Mouse (Mus musculus): ENCODE measurements around the gene Rxfp2.
A peak's percentile ranks its signal among the peaks of the same experiment; 100 is the strongest.

Rxfp2 gene

DNA sequence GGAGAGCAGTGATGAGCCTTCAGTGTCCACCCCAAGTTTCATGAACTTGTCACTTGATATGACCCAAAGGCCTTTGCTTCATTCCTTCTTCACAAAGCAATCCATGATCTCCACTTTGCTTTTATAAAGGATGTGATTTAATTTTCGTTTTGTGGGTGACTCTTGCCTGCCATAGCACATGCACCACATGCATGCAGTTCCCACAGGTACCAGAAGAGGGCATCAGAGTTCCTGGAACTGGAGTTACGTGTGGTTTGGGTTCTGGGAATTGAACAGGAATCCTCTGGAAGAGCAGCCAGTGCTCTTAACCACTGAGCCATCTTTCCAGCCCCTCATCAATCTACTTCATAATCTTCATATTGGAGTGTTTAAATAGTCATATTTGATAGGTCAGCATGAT, 26.1 kb downstream of the Rxfp2 start:
- DNase-seq (ENCODE audit: low spot score): no peak

DNA sequence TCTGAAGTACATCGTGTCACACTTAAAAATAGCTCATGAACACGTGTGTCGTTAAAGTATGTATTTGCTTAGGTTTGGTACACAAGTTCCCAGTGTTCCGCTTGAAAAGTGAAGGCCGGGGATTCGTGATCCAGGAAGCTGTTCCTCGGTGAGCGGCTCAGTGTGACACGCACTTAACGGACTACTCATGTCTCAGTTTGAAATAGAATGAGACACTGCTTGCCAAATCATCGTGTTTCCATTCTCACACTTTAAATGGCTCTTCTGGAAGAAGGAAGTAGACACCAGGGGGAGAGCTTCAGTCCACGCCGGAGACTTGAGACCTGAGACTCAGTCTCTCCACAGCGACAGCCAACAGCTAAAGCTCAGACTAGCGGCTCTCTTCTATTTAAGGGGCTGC, 28.0 kb downstream of the Rxfp2 start:
- DNase-seq (ENCODE audit: low spot score): no peak

DNA sequence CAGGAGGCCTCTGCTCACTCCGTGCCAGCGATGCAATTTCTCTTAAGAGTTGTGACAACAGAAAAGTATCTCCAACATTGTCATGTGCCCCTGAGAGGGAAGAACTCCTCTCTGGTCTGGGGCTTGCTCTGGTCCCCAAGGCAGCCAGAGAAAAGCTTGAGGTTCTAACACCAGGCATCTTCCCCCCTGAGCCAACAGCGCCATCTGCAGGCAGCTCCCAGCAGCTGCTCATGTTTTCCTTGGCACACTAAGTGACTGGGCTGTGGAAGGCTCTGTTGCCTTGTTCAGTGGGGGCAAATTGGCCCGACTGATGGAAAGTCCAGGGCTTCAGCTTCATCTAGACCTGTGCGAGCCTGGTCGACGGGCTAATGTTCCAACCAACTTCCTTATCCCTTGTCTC, 31.5 kb downstream of the Rxfp2 start:
- peak; percentile 75 for DNase-seq (ENCODE audit: low spot score)

DNA sequence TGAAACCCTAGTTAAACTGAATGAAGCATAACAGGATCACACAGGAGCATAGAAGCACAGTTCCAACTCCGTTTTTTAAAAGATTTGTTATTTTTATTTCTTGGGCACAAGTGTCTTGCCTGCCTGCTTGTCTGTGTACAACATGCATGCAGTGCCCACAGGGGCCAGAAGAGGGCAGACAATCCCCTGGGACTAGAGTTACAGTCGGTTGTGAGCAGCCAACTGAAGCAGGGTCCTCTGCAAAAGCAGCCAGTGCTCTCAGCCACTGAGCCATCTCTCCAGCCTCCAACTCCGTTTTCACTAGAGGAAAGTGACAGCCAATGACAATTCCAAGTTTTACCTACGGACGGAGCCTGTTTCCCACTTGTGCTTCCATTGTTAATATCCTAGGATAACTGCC, 33.4 kb downstream of the Rxfp2 start:
- peak; percentile 69 for DNase-seq (ENCODE audit: low spot score)

DNA sequence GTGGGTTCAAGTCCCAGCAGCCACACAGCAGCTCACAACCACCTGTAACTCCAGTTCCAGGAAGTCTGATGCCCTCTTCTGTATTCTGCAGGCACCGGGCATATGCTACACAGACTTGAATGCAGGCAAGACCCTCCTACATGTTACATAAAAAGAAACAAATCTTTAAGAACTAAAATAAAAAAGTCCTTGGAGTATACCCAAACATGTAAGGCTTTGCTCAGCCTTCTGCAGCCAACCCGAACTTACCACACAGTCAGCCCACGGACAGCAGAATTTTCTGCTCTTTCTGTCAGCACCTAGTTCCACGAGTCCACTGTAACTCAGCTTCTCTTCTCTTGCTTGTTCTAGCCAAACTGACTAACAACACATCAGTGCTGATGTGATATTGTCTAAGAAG, 34.8 kb downstream of the Rxfp2 start:
- DNase-seq (ENCODE audit: low spot score): no peak

DNA sequence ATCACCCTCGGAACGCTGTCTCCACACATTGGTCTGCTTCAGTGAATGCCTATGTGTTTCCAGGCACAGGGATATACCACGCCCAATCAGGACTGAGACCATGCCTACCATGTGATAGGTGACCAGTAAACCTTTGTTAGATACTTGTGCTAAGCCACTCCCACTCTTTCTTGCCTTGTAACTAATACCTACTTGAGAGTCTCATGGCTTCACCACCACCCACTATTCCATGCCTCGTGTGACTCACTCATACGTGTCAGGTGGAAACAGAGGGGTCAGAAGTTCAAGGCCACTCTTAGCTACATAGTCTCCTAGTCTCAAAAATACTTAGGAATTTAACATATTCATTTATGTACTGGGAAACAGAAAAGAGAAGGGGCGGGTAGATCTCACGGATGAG, 35.5 kb downstream of the Rxfp2 start:
- no peak for DNase-seq (ENCODE audit: low spot score)

DNA sequence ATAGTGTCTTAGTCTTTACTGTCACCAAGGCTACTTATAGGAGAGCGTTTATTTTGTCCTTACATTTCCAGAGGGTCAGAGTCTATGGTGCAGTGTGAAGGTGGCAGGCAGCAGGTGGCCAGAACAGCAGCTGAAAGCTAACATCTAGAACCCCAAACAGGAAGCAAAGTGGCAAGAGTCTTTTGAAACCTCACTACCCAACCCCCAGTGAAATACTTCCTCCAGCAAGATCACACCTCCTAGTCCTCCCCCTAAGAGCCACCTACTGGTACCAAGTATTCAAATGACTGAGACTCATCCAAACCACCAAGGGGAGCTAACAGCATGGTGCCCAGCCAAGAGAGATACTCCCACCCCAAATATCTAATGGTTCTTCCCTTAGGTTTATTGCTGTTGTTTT, 36.8 kb downstream of the Rxfp2 start:
- no peak for DNase-seq (ENCODE audit: low spot score)

DNA sequence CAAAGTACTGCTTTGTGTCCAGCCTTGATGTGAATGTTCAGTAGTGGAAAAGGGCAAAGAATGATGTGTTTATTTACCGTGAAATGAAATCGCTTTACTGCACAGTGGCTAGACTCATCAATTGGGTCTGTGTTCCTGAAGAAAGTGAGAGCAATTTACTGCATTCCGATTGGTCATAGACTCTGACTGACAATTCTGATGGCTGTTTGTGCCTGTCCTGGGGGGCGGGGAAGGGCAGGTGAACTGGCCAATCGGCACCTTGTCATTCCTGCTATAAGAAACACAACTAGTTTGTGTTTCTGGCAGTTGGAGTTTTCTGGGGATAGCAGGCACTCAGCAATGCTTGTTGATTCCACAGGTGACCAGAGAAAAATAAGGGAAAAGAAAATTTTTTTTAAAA, 37.6 kb downstream of the Rxfp2 start:
- no peak for DNase-seq (ENCODE audit: low spot score)

DNA sequence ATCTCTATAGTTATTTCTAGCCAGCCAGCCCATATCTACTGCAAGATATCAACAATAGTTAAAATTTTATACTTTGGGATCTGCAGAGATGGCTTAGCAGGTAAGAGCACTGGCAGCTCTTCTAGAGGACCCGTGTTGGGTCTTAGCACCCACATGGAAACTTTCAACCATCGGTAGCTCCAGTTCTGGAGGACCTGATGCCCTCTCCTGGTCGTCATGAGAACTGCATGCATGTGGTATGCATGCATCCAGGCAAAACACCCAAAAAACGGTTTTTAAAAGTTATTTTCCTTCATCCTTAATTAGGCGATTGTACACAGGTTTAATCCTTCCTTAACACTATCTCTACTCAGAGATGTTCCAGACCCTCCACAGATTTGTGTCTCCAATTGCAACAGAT, 40.4 kb downstream of the Rxfp2 start:
- DNase-seq (ENCODE audit: low spot score): no peak

DNA sequence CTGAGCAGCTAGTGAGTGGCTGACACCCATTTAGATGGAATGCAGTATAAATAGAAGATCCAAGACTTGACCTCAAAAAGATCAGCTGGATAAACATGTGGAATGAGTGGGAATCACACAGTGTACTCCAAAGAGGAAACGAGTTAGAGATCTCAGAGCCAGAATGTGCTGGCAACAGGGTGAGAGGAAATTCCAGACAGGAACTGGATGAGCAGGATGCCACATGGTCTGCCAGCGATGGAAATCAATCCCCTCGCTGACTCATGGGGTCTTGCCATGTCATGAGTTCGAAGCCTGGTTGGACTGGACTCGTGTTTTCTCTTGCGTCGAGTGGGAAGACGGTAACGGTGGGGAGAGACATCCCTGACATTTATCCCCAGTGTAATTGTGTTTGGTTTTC, 41.0 kb downstream of the Rxfp2 start:
- DNase-seq (ENCODE audit: low spot score): no peak

DNA sequence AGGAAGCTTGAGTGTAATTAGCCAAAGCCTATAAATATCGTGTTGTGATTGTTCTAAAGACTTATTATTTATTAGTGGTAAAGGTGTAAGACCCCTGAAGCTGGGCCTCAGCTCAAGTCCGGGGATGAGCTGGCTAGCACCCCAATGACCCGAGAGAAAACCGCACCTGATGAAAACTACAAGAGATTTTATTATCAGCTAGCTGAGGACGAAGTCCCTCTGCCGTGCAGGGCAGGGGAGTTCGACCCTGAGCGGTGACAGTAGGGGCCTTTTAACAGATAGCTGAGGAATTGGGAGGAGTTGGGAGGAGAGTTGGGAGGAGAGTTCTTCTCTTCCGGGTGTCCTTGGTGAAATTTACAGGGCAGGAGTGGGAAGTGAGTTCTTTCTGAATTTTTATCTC, 42.6 kb downstream of the Rxfp2 start:
- no peak for DNase-seq (ENCODE audit: low spot score)

DNA sequence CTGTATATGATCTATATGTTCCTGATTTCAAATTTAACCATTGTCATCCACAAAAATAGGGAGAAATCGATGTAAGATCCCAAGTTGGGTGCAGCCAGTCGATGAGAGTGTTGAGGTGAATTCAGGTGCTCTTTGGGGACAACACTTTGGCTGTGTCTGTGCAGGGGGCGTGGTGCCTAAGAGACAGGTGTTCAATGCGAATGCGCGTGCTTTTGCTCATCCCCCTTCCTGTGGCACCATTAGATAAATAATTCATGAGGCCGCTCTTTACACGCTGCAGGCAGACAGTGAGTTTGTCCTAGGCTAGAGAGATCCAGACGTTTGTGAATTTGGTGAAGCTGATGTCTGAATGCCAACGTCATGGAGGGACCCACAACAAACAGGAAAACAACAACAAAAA, 45.8 kb downstream of the Rxfp2 start:
- DNase-seq (ENCODE audit: low spot score): no peak

DNA sequence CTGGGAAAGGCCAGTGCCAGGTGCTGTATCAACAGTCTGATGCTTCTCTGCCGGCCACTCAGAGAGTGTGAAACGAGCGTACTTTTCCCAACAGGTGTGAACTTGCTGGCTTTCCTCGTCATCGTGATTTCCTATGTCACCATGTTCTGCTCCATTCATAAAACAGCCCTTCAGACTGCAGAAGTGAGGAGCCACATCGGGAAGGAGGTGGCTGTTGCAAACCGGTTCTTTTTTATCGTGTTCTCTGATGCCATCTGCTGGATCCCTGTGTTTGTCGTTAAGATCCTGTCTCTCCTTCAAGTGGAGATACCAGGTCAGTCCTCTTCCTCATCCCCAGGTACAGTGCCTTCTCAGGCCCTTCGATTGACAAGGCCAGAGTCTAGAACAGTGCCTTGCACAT, 51.6 kb downstream of the Rxfp2 start:
- DNase-seq (ENCODE audit: low spot score): no peak

DNA sequence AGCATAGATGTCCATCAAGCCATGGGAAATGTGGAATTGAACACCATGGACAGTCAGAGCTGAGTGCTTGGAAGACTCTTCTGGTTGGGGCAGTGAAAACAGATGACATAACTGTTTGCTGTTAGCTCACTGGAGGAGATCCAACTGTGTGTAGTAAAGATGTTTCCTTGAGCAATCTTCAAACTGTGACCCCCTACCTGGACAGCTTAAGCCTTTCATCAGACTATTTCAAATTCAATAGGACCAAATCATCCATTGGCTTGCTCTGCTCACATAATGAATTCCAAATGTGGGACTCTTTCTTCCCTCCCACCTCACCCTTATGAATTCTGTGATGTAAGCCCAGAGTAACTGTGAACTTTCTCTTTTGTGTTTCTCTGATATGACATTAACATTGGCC, 53.3 kb downstream of the Rxfp2 start:
- no peak for DNase-seq (ENCODE audit: low spot score)

DNA sequence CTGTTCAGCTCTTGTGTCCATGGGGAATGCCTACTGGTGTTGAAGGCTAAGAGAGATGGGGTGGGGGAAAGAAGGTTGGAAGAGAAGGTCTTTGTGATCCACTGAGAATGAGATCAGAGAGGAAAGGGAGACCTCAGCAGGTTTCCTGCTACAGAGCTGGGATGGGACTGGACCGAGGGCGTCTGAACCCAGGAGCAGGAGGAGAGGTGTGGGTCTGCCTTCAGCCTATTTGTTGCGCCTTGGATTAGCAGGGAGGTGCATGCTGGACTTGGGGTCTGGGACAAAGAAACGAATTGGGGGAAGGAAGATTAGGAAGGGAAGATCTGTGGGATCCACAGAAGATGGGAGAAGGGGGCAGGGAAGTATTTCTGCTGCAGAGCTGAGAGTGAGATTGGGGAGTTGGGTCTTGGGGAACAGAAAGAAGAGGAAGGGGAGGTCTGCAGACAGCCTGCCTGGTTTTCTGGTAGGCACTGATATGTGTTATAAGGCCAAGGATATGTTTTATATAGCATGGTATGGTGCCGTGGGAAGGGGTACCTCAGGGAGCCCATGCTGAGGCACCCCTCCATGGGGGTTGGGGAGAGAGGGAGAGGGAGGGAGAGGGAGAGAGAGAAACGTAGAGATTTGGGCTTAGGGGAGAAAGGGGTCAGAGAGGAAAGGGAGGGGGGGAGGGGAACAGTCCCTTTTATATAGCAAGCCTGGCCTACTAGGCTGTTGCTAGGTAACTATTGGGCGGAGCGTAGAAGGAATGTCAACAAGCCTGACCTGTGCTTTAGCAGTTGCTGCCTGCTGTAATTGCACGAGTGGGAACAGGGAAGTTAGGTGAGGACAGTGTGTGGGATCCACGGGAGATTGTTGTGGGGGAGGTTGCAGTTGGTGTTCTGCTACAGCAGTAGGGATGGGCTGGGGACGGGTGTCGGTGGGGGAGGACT, 61.7 kb downstream of the Rxfp2 start:
- DNase-seq (ENCODE audit: low spot score): no peak

DNA sequence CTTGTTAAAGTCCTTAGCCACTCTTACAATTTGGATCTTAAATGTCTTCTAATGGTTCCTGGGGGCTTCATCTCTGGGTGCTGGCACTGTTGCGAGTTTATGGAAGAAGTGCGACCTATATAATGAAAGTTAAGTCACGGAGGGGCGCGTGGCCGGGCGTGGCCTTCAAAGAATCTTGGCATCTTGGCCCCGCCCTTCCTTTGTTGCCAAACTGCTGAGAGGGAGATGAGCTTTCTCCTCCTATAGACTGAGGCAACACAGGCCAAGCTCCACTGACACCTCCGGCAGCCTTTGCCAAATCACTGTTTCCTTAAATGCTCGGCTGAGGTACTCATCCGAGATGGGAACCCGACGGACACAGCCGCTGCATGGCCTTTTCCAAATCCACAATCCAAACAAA, 64.2 kb downstream of the Rxfp2 start:
- no peak for DNase-seq (ENCODE audit: low spot score)

DNA sequence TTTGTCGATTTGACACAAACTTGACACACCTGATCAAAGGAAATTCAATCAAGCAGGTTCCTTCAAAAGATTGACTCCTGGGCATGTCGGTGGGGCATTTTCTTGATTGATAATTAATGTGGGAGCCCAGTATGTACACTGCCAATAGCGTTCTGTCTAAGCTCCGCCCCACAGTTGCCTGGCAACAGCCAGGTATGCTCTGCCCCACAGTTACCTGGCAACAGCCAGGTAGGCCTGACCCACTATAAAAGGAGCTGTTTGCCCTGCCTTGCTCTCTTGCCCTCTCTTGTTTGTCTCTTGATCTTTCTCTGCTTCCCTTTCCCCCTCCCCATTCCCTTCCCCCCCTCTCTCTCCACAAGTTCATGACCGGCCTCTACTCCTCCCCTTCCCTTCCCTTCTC, 64.7 kb downstream of the Rxfp2 start:
- DNase-seq (ENCODE audit: low spot score): no peak

DNA sequence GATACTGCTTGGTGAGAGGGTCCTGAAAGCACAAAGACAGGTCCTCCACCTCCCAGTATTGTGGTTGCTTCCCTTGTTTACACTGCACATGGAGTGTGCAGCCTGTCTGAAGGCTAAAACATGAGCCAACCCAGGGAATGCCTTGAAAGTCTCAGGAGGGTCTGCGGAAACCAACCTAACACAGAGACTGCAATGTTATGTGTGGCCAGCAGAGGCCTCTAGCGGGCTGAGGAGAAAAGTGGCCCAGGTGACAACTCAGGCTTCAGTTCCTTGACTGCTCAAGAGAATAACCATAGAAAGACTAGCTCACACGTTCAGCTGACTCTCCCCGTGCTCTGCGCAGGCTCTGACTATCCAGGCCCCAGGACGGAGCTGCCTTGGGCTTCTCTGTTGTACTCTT, 79.1 kb downstream of the Rxfp2 start:
- DNase-seq (ENCODE audit: low spot score): peak; percentile 70

DNA sequence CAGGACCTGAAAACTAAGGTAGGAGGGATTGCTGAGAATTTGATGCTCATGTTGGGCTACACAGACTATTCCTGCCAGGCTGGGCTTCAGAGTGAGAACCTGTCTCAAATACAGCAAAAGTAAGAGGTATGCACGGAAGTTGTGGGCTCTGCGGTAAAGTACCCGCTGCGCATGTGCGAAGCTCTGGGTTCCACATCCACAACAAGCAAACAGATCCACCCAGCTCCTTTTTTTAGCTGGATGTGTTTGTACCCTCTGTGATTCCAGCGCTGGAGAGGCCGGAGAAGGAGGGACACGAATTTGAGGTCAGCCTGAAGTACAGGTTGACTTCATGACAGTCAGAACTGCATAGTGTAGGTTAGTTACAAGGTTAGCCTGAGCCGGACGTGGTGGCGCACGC, 80.3 kb downstream of the Rxfp2 start:
- no peak for DNase-seq (ENCODE audit: low spot score)

DNA sequence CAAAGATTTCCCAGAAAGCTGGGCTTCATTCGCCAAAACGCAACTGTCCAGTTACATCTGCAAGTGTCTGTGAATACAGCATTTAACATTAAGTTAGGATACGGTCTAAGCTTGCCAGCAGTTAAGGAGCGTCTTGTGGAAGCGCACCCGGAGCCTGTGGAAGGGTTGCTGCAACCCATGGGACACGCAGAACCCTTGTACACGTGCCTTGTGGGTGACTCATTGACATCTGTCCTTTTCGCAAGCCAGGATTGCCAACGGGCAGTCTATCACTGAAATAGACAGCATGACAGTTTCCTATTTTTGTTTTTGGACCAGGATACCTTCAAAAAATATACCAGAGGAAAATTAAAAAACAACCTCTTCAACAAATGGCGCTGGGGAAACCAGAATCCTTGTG, 83.3 kb downstream of the Rxfp2 start:
- DNase-seq (ENCODE audit: low spot score): no peak

DNA sequence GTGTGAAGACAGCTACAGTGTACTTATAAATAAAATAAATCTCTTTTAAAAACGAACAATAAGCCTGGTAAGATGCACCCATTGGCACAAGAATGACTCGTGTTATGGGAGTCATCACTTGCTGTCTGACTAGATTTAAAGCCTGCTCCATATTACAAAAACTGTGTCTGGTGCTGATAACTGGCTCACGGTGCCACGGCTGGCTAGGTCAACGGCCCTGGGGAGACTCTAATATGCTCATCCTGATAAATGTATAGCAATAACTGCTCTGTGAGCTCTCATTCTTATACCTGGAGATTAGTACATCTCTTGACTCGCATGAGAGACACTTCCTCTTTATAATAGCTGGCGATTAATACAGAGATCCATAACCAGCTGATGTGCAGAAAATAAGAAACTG, 87.9 kb downstream of the Rxfp2 start:
- DNase-seq (ENCODE audit: low spot score): no peak

DNA sequence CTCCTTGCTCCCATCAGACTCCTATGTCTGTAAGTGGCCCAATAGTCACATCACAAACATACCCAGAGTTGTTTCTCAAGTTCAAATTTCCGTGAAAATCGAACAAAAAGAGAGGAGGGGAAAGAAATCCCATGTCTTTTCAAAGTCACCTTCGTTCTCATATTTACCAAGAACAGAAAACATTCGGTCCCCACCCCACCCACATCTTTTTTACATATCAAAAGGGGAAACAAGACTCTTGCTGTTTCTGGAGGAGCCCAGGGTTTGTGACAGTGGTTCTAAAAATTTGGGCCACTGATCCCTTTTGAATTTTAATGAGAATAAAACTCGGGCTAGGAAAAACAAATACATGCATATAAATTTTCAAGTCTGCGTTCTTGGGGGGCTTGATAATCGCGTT, 92.8 kb downstream of the Rxfp2 start:
- no peak for DNase-seq (ENCODE audit: low spot score)

DNA sequence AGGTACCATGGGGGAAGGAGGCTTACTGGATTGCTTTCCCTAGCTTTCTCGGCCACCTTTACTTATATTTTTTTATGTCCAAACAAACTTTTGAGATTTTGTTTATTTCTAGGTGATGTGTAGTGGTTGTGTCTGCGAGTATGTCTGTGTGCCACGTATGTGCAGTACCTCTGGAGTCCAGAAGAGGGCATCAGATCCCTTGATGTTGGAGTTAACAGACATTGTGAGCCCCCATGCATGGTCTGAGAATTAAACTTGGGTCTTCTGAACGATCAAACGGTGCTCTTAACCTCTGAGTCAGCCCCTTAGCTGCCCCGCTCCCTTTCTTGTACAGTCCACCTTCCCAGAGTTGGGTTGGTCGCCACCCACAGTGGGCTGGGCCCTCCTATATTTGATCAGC, 95.5 kb downstream of the Rxfp2 start:
- DNase-seq (ENCODE audit: low spot score): peak; percentile 52

DNA sequence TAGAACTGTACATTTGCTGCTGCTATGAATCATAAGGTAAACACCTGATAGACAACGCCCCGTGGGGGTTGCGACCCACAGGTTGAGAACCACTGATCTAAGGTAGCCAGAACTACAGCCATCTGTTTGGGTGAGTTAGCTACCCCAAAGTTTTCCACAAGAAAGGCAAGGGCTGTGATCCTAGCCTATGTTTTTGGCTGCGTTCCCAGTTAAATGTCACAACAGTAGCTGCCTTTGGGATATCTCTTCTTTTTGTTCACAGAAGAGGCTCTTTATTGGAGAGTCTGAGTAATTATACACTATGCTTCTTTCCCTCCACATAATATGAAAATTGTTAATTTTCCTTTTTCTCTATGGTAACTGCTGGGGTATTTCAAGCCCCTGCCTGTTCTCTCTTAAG, 96.3 kb downstream of the Rxfp2 start:
- no peak for DNase-seq (ENCODE audit: low spot score)
